Mouse (Mus musculus) kidney, adult 2 months (tissue): ENCODE results near the gene Mfap2. TPM values are rescaled to one million over a fixed set of nuclear protein-coding genes. Genes with fewer than 3 reads are reported as not detected.

ENCODE experiments used
- DNase-seq: peaks from one replicate; pipeline ENCODE4 v3.0.0; 2021
- H3K27ac ChIP-seq: fragments of 200-500 bp; 2 replicates; pipeline ENCODE4 v1.5.1; 2012; ENCODE audit warnings: low read depth, low read length, control low read depth, inconsistent platforms; ENCODE audit not compliant: insufficient read depth
- H3K27me3 ChIP-seq: fragments of 200-500 bp; replicated peaks from 2 replicates; pipeline ENCODE4 v1.6.1; 2012; ENCODE audit warnings: mild to moderate bottlenecking, moderate library complexity, low read length, inconsistent platforms; ENCODE audit not compliant: control insufficient read depth, insufficient read depth
- H3K36me3 ChIP-seq: fragments of 200-500 bp; 2 replicates; pipeline ENCODE4 v1.6.1; 2012; ENCODE audit warnings: mild to moderate bottlenecking, moderate library complexity, low read length, inconsistent platforms; ENCODE audit not compliant: control insufficient read depth, insufficient read depth
- H3K4me1 ChIP-seq: fragments of 200-500 bp; 2 replicates; pipeline ENCODE4 v1.6.1; 2011; ENCODE audit warnings: low read length; ENCODE audit not compliant: control insufficient read depth, insufficient read depth
- H3K4me3 ChIP-seq: fragments of 200-500 bp; 2 replicates; pipeline ENCODE4 v1.5.1; 2011; ENCODE audit warnings: mild to moderate bottlenecking, low read depth, low read length, control low read depth; ENCODE audit not compliant: insufficient read depth
- CTCF ChIP-seq: fragments of 200-500 bp; conservative IDR thresholded peaks from 2 replicates; pipeline ENCODE4 v1.5.1; 2011; ENCODE audit warnings: low read depth, mild to moderate bottlenecking, control low read depth, low read length, moderate library complexity, mixed read lengths; ENCODE audit not compliant: insufficient read depth, insufficient read length
- POLR2A ChIP-seq: fragments of 200-500 bp; IDR thresholded peaks from one replicate; pipeline ENCODE4 v1.6.1; 2011; ENCODE audit warnings: low read depth, low read length, control low read depth
- WGBS: fragments of 180-500 bp; shearing (Covaris S2); methylation state at CpG from one replicate; pipeline ENCODE4 v1.1.7; 2018; 5-methylcytosine and 5-hydroxymethylcytosine counted together
- polyA plus RNA-seq: library from polyadenylated mRNA; depleted of rRNA; stranded (reverse); fragments of >200 nt; gene quantifications from 2 replicates; pipeline ENCODE4 v1.2.3, GENCODE M21; 2012; rRNA removed

Mfap2 gene
- polyA plus RNA-seq, 1 experiment = 14.9 TPM

- no peaks in the 10 kb centered on the region for H3K36me3 ChIP-seq
- DNase-seq = peak; percentile 99
- H3K27me3 ChIP-seq = no peaks in the 10 kb centered on the region
- under 1% methylated on average over 77 of the region's 77 CpGs for WGBS
- peak; percentile 92 for TF ChIP-seq CTCF
- TF ChIP-seq POLR2A = no peak
- peak within 1 kb of the TSS; percentile 68 for H3K4me3 ChIP-seq
- H3K27ac ChIP-seq = peak within 1 kb of the TSS; percentile 72
- no peaks in the 10 kb centered on the region; the same call in 1 of the 2 replicates for H3K4me1 ChIP-seq
Measured at GRCm38 (mm10) chr4:141060426-141061301, 50.4 kb downstream of the Mfap2 start, which contains the start of gene Crocc. TSS of gene Crocc (minus strand) at chr4:141060550.

GRCm38 (mm10) chr4:141064104-141064659 is 54.0 kb downstream of the Mfap2 start:
- Histone ChIP-seq H3K4me1 (peaks cover 19% of the 10 kb centered on the region), H3K27me3 (no peaks in the 10 kb centered on the region), H3K4me3 (no peak overlapping the region), H3K36me3 (no peaks in the 10 kb centered on the region; the same call in 1 of the 2 replicates), H3K27ac (no peak overlapping the region)
- DNase-seq = no peak
- TF ChIP-seq POLR2A = no peak
- TF ChIP-seq CTCF = no peak
- 87% methylated on average over 4 of the region's 4 CpGs for WGBS

- Histone ChIP-seq H3K27me3 (no peaks in the 10 kb centered on the region), H3K36me3 (no peaks in the 10 kb centered on the region; the same call in 1 of the 2 replicates), H3K4me1 (peaks cover 19% of the 10 kb centered on the region), H3K27ac (no peak overlapping the region), H3K4me3 (no peak overlapping the region)
- peak; percentile 90 for DNase-seq
- peak; percentile 99 for TF ChIP-seq CTCF
- TF ChIP-seq POLR2A = no peak
- 5% methylated on average over 8 of the region's 8 CpGs for WGBS
Measured at GRCm38 (mm10) chr4:141065123-141065522, 54.9 kb downstream of the Mfap2 start.

Other genes starting within 250 kb of the Mfap2 start
- 0.38 and 0.44 TPM in 2 replicates for gene Padi4, start 236.2 kb upstream of the Mfap2 start, polyA plus RNA-seq
- gene Padi3, start 199.8 kb upstream of the Mfap2 start, polyA plus RNA-seq = 0.03 TPM in 2 replicates
- 0.13 and 0.23 TPM in 2 replicates for gene Padi1, start 164.6 kb upstream of the Mfap2 start, polyA plus RNA-seq
- 4.9 and 5.1 TPM in 2 replicates for gene Padi2, start 104.1 kb upstream of the Mfap2 start, polyA plus RNA-seq
- gene Sdhb, start 49.2 kb upstream of the Mfap2 start, polyA plus RNA-seq = 655 and 703 TPM in 2 replicates
- gene Atp13a2, start 23.5 kb upstream of the Mfap2 start, polyA plus RNA-seq = 46.3 and 56.0 TPM in 2 replicates
- 34.7 and 41.8 TPM in 2 replicates for gene Crocc, start 50.1 kb downstream of the Mfap2 start, polyA plus RNA-seq
- 60.3 and 64.9 TPM in 2 replicates for gene Necap2, start 67.9 kb downstream of the Mfap2 start, polyA plus RNA-seq
- gene Spata21, start 77.9 kb downstream of the Mfap2 start, polyA plus RNA-seq = 0.03 and 0.26 TPM in 2 replicates
- gene Szrd1, start 129.4 kb downstream of the Mfap2 start, polyA plus RNA-seq = 59.3 and 60.3 TPM in 2 replicates
- gene Fbxo42, start 137.5 kb downstream of the Mfap2 start, polyA plus RNA-seq = 11.7 and 13.0 TPM in 2 replicates
- 1.2 and 1.6 TPM in 2 replicates for gene Rsg1, start 203.5 kb downstream of the Mfap2 start, polyA plus RNA-seq
- gene Arhgef19, start 229.1 kb downstream of the Mfap2 start, polyA plus RNA-seq = 4.9 and 5.1 TPM in 2 replicates